Mouse (Mus musculus): ENCODE results near the gene Arid1b. TPM values are rescaled to one million over a fixed set of nuclear protein-coding genes. Genes with fewer than 3 reads are reported as not detected.

The Arid1b gene
- total and polyA plus RNA-seq, 3 experiments: 6.1 to 12.4 (median 9.7) TPM

DNA sequence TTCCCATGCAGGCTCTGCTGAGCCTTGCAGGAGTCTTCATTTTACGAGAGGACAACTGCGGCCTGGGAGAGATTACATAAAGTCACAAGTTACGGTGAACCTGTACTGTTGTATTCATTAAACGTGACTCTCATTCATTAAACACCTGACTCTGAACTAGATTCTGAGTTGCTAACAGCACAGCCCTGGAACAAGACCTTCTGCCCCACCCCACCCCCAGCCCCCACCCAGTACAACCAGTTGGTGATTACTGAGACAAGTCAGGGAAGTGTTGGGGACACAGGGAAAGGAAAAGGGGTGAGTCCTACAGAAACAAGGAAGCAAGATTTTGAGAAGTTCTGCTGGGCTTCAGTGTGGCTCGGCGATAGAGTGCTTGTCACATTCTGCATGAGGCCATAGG lies 281.6 kb downstream of the Arid1b start:
- TF ChIP-seq PAX5 (IDR thresholded peaks at IDR 0.05; ENCODE audit: low read length): no peak
- no peak for TF ChIP-seq ZC3H11A (IDR thresholded peaks at IDR 0.05; ENCODE audit: low read depth, low read length)
- no peak overlapping the region for H3K4me3 ChIP-seq (replicated peaks in 1 of 3; ENCODE audit: low read depth in 2 of 3, low read length in 2 of 3, poor library complexity in 1 of 3)
- no peak overlapping the region for H3K4me2 ChIP-seq (ENCODE audit: insufficient read depth, low read depth, poor library complexity, severe bottlenecking)
- DNase-seq (ENCODE audit: extremely low read depth): no peak
- H3K79me2 ChIP-seq (replicated peaks; ENCODE audit: control insufficient read depth, extremely low read depth, insufficient read depth, poor library complexity, severe bottlenecking): no peaks in the 10 kb centered on the region
- in situ Hi-C loops (cut with MboI; ENCODE audit: low pct_ligation_motif_present, low pct_unique_long_range_greater_than_20kb, low sequenced_read_pairs) (no loop called here), dilution Hi-C loops (cut with MboI; ENCODE audit: extremely low pct_ligation_motif_present, extremely low pct_unique_long_range_greater_than_20kb, low sequenced_read_pairs) (no loop called here)
- H3K4me1 ChIP-seq (ENCODE audit: control insufficient read depth in 1 of 2, insufficient read depth in 2 of 2): no peaks in the 10 kb centered on the region
- H3K27ac ChIP-seq (ENCODE audit: insufficient read depth, low read depth): no peak overlapping the region
- peaks cover 7 to 77% of the 10 kb centered on the region in 2 experiments for H3K36me3 ChIP-seq (replicated peaks in 1 of 2; ENCODE audit: control insufficient read depth in 1 of 2, insufficient read depth in 1 of 2, low read length in 1 of 2)
- no peaks in the 10 kb centered on the region for H3K9me3 ChIP-seq (replicated peaks; ENCODE audit: low read length)
- H3K9ac ChIP-seq (ENCODE audit: insufficient read depth, low read depth): no peak overlapping the region
- H3K27me3 ChIP-seq (replicated peaks): no peaks in the 10 kb centered on the region

DNA sequence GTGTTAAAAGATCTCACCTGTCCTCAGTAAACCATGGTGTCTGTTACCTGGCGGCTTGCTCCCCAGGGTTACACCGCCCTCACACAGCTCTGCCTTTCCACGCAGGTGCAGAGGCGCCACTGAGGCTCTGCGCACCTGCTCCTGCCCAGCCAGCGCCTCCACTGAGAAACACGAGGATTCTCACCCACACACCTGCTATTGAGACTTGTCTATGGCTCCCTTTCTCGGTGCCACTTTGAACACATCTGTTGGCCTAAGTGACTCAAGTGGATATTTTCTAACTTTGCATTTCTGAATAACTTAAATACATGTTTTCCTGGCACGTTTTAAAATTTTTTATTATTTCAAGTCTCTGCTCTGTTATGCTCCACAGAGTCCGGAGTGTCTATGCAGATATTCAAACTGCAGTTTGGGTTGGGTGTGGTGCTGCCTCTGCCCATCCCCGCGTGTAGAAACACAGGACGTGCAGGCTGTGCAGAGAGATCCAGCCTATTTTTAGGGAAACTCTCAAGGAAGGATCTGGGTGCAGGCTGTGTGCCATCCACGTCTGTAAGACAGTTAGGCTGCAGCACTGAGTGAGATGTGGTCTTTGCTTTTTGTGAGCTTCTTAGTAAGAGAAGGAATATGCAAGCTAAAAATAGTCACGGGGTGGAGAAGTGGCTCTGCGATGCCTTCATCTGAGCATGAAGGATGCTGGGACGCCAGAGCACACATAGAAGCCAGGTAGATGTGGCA lies 283.2 kb downstream of the Arid1b start:
- H3K9ac ChIP-seq (ENCODE audit: insufficient read depth, low read depth): no peak overlapping the region
- no peaks in the 10 kb centered on the region for H3K9me3 ChIP-seq (replicated peaks; ENCODE audit: low read length)
- TF ChIP-seq NELFE (IDR thresholded peaks at IDR 0.05; ENCODE audit: low read depth, low read length) (no peak), NRF1 (IDR thresholded peaks at IDR 0.05; ENCODE audit: low read depth, low read length) (no peak), JUN (IDR thresholded peaks at IDR 0.05; ENCODE audit: insufficient read depth, low read depth, low read length) (no peak), MXI1 (IDR thresholded peaks at IDR 0.05; ENCODE audit: low read depth, low read length) (no peak), USF1 (IDR thresholded peaks at IDR 0.05; ENCODE audit: low read depth, low read length) (no peak), MAFK (IDR thresholded peaks at IDR 0.05; ENCODE audit: insufficient replicate concordance, low read length) (no peak), JUND (conservative IDR thresholded peaks at IDR 0.05; ENCODE audit: low read depth, low read length) (no peak), MEF2A (IDR thresholded peaks at IDR 0.05; ENCODE audit: borderline replicate concordance, low read depth, low read length) (no peak), USF2 (conservative IDR thresholded peaks at IDR 0.05; ENCODE audit: low read depth, low read length) (no peak), ZC3H11A (IDR thresholded peaks at IDR 0.05; ENCODE audit: low read depth, low read length) (no peak), TBP (conservative IDR thresholded peaks at IDR 0.05; ENCODE audit: low read depth, low read length) (no peak), PAX5 (IDR thresholded peaks at IDR 0.05; ENCODE audit: low read length) (no peak), POLR2AphosphoS2 (IDR thresholded peaks at IDR 0.05; ENCODE audit: low read depth, low read length) (no peak), EP300 (IDR thresholded peaks at IDR 0.05; ENCODE audit: low read length) (no peak), GABPA (IDR thresholded peaks at IDR 0.05; ENCODE audit: insufficient replicate concordance, low read depth, low read length) (no peak), SMC3 (IDR thresholded peaks at IDR 0.05; ENCODE audit: low read depth, low read length) (no peak), KAT2A (IDR thresholded peaks at IDR 0.05; ENCODE audit: insufficient replicate concordance, low read length) (no peak), ELF1 (IDR thresholded peaks at IDR 0.05; ENCODE audit: low read depth, low read length) (no peak), POLR2A (IDR thresholded peaks at IDR 0.05; ENCODE audit: low read depth, low read length) (no peak), MYC (IDR thresholded peaks at IDR 0.05; ENCODE audit: low read depth, low read length) (no peak)
- in situ Hi-C loops (cut with MboI; ENCODE audit: low pct_ligation_motif_present, low pct_unique_long_range_greater_than_20kb, low sequenced_read_pairs): no loop called here
- no peaks in the 10 kb centered on the region for H3K27me3 ChIP-seq (replicated peaks)
- no peak overlapping the region for H3K4me2 ChIP-seq (ENCODE audit: insufficient read depth, low read depth, poor library complexity, severe bottlenecking)
- dilution Hi-C loops (cut with MboI; ENCODE audit: extremely low pct_ligation_motif_present, extremely low pct_unique_long_range_greater_than_20kb, low sequenced_read_pairs): no loop called here
- H3K4me3 ChIP-seq (replicated peaks in 1 of 3; ENCODE audit: low read depth in 2 of 3, low read length in 2 of 3, poor library complexity in 1 of 3): no peak overlapping the region
- no peaks in the 10 kb centered on the region for H3K79me2 ChIP-seq (replicated peaks; ENCODE audit: control insufficient read depth, extremely low read depth, insufficient read depth, poor library complexity, severe bottlenecking)
- H3K27ac ChIP-seq (ENCODE audit: insufficient read depth, low read depth): no peak overlapping the region
- H3K36me3 ChIP-seq (replicated peaks in 1 of 2; ENCODE audit: control insufficient read depth in 1 of 2, insufficient read depth in 1 of 2, low read length in 1 of 2): peaks cover 7 to 77% of the 10 kb centered on the region in 2 experiments
- no peak for DNase-seq (ENCODE audit: extremely low read depth)
- H3K4me1 ChIP-seq (ENCODE audit: control insufficient read depth in 1 of 2, insufficient read depth in 2 of 2): no peaks in the 10 kb centered on the region

All from CH12.LX (cell line).